Mouse (Mus musculus) megakaryocyte, embryonic 14.5 days (primary cell): Measurements from ENCODE around the gene Ttc21a. TPM values are rescaled to one million over a fixed set of nuclear protein-coding genes. Genes with fewer than 3 reads are reported as not detected.

Source experiments
- H3K27me3 ChIP-seq: replicated peaks from 2 replicates; pipeline ENCODE3; 2012; ENCODE audit warnings: inconsistent platforms
- H3K36me3 ChIP-seq: replicated peaks from 2 replicates; pipeline ENCODE3; 2012; ENCODE audit warnings: low read length, inconsistent platforms, mixed read lengths
- H3K4me1 ChIP-seq: 2 replicates; pipeline ENCODE4 v1.6.1; 2012; ENCODE audit warnings: inconsistent platforms
- H3K4me3 ChIP-seq: replicated peaks from 2 replicates; pipeline ENCODE3; 2012; ENCODE audit warnings: moderate library complexity, mild to moderate bottlenecking, inconsistent platforms
- H3K9me3 ChIP-seq: 2 replicates; pipeline ENCODE4 v1.6.1; 2012; ENCODE audit warnings: inconsistent platforms
- FLI1 ChIP-seq: IDR thresholded peaks from 2 replicates; pipeline ENCODE4 v1.6.1; 2012; ENCODE audit warnings: low read length, inconsistent platforms, mixed read lengths
- GATA1 ChIP-seq: IDR thresholded peaks from 3 replicates; pipeline ENCODE4 v1.6.1; 2012; ENCODE audit warnings: mixed read lengths, low read length, inconsistent platforms, borderline replicate concordance
- polyA plus RNA-seq: library from polyadenylated mRNA; stranded (reverse); fragments of >175 nt; gene quantifications from 2 replicates; pipeline ENCODE4 v1.2.3, GENCODE M21; 2012; ENCODE audit warnings: low replicate concordance; ENCODE audit not compliant: insufficient read depth

Gene Ttc21a
- polyA plus RNA-seq, 1 experiment = 0.26 TPM

- Histone ChIP-seq H3K36me3 (no peaks in the 10 kb centered on the region), H3K27me3 (peaks cover 5% of the 10 kb centered on the region), H3K4me3 (no peak overlapping the region), H3K9me3 (no peaks in the 10 kb centered on the region), H3K4me1 (peaks cover 44% of the 10 kb centered on the region)
- TF ChIP-seq GATA1 (no peak), FLI1 (no peak)
Measured at GRCm38 (mm10) chr9:119993092-119993844, 55.9 kb downstream of the Ttc21a start.

GRCm38 (mm10) chr9:119994207-119994606 is 56.8 kb downstream of the Ttc21a start:
- no peak for TF ChIP-seq FLI1
- TF ChIP-seq GATA1 = no peak
- peaks cover 5% of the 10 kb centered on the region for H3K27me3 ChIP-seq
- peaks cover 52% of the 10 kb centered on the region for H3K4me1 ChIP-seq
- peak overlapping the region; percentile 42 for H3K4me3 ChIP-seq
- H3K9me3 ChIP-seq = no peaks in the 10 kb centered on the region
- H3K36me3 ChIP-seq = no peaks in the 10 kb centered on the region

- Histone ChIP-seq H3K9me3 (no peaks in the 10 kb centered on the region), H3K4me3 (no peak overlapping the region), H3K36me3 (no peaks in the 10 kb centered on the region), H3K4me1 (peaks cover 71% of the 10 kb centered on the region), H3K27me3 (peaks cover 3% of the 10 kb centered on the region)
- TF ChIP-seq FLI1 (no peak), GATA1 (no peak)
Measured at GRCm38 (mm10) chr9:119996080-119996479, 58.7 kb downstream of the Ttc21a start.

GRCm38 (mm10) chr9:119998776-119999175 is 61.4 kb downstream of the Ttc21a start:
- no peaks in the 10 kb centered on the region for H3K36me3 ChIP-seq
- TF ChIP-seq FLI1 = no peak
- TF ChIP-seq GATA1 = no peak
- H3K9me3 ChIP-seq = no peaks in the 10 kb centered on the region
- no peak overlapping the region for H3K4me3 ChIP-seq
- peaks cover 3% of the 10 kb centered on the region for H3K27me3 ChIP-seq
- H3K4me1 ChIP-seq = peaks cover 67% of the 10 kb centered on the region

GRCm38 (mm10) chr9:119999636-120000035 is 62.2 kb downstream of the Ttc21a start:
- Histone ChIP-seq H3K4me1 (peaks cover 63% of the 10 kb centered on the region), H3K4me3 (no peak overlapping the region), H3K36me3 (no peaks in the 10 kb centered on the region)

GRCm38 (mm10) chr9:120000761-120001160 is 63.4 kb downstream of the Ttc21a start:
- H3K4me1 ChIP-seq = peaks cover 58% of the 10 kb centered on the region
- H3K36me3 ChIP-seq = no peaks in the 10 kb centered on the region
- H3K27me3 ChIP-seq = no peaks in the 10 kb centered on the region
- no peak for TF ChIP-seq FLI1
- no peak for TF ChIP-seq GATA1
- H3K4me3 ChIP-seq = no peak overlapping the region
- H3K9me3 ChIP-seq = no peaks in the 10 kb centered on the region

More at GRCm38 (mm10) chr9:119999636-120000035, 62.2 kb downstream of the Ttc21a start:
- TF ChIP-seq FLI1 (no peak), GATA1 (no peak)
- Histone ChIP-seq H3K27me3 (no peaks in the 10 kb centered on the region), H3K9me3 (no peaks in the 10 kb centered on the region)

- Histone ChIP-seq H3K4me3 (peak overlapping the region; percentile 92), H3K4me1 (peaks cover 54% of the 10 kb centered on the region), H3K9me3 (0 out of 2 replicates have a peak, but pooled peaks cover 2% of the 10 kb centered on the region), H3K36me3 (no peaks in the 10 kb centered on the region), H3K27me3 (no peaks in the 10 kb centered on the region)
- TF ChIP-seq GATA1 (no peak), FLI1 (no peak)
Measured at GRCm38 (mm10) chr9:120001945-120002725, 64.7 kb downstream of the Ttc21a start.

- TF ChIP-seq FLI1 (no peak), GATA1 (no peak)
- peaks cover 9% of the 10 kb centered on the region for H3K9me3 ChIP-seq
- peaks cover 54% of the 10 kb centered on the region for H3K4me1 ChIP-seq
- H3K36me3 ChIP-seq = no peaks in the 10 kb centered on the region
- no peaks in the 10 kb centered on the region for H3K27me3 ChIP-seq
- peak overlapping the region; percentile 75 for H3K4me3 ChIP-seq
Measured at GRCm38 (mm10) chr9:120002893-120003292, 65.5 kb downstream of the Ttc21a start.

- peaks cover 14% of the 10 kb centered on the region for H3K9me3 ChIP-seq
- H3K27me3 ChIP-seq = peaks cover 2% of the 10 kb centered on the region
- H3K4me3 ChIP-seq = no peak overlapping the region
- TF ChIP-seq FLI1 (no peak), GATA1 (no peak)
- no peaks in the 10 kb centered on the region for H3K36me3 ChIP-seq
- H3K4me1 ChIP-seq = peaks cover 41% of the 10 kb centered on the region
Measured at GRCm38 (mm10) chr9:120005936-120006335, 68.5 kb downstream of the Ttc21a start.

- peaks cover 12% of the 10 kb centered on the region for H3K27me3 ChIP-seq
- no peak overlapping the region for H3K4me3 ChIP-seq
- H3K4me1 ChIP-seq = peaks cover 38% of the 10 kb centered on the region
- no peaks in the 10 kb centered on the region for H3K36me3 ChIP-seq
- H3K9me3 ChIP-seq = peaks cover 14% of the 10 kb centered on the region
- TF ChIP-seq GATA1 (no peak), FLI1 (no peak)
Measured at GRCm38 (mm10) chr9:120007833-120008232, 70.4 kb downstream of the Ttc21a start.
